Mouse (Mus musculus): ENCODE data around the gene Olfr691. TPM values are rescaled to one million over a fixed set of nuclear protein-coding genes. Genes with fewer than 3 reads are reported as not detected.
A peak's percentile ranks its signal among the peaks of the same experiment; 100 is the strongest.
"Not testable (repeated sequence)": the region's sequence is repeated elsewhere in the genome, so short reads cannot be mapped to it uniquely, and the experiment has no call there.

The Olfr691 gene
- polyA plus RNA-seq, 1 experiment from 2014 or later, result not detected

GRCm38 (mm10) chr7:105356487-105356886, 14.4 kb upstream of the Olfr691 start:
- ATAC-seq (ENCODE audit: insufficient number of reproducible peaks, low FRiP score), result peak; percentile 87
- WGBS, result 93% methylated on average over 1 of the region's 2 CpGs

GRCm38 (mm10) chr7:105356064-105356463, 14.0 kb upstream of the Olfr691 start:
- not testable (repeated sequence) for H3K27me3 ChIP-seq (replicated peaks); H3K4me2 ChIP-seq; H3K27ac ChIP-seq (ENCODE audit: poor library complexity, severe bottlenecking); H3K9ac ChIP-seq; H3K36me3 ChIP-seq; H3K4me1 ChIP-seq (replicated peaks); H3K9me3 ChIP-seq (replicated peaks); H3K4me3 ChIP-seq
- peak; percentile 45; the same call in 1 of the 2 replicates for ATAC-seq (ENCODE audit: insufficient number of reproducible peaks, low FRiP score)
- WGBS, result no CpG with 5 or more reads among the region's 5 CpGs

More at GRCm38 (mm10) chr7:105356487-105356886, 14.4 kb upstream of the Olfr691 start:
- H3K36me3 ChIP-seq; H3K27ac ChIP-seq (ENCODE audit: poor library complexity, severe bottlenecking); H3K9ac ChIP-seq; H3K4me3 ChIP-seq; H3K9me3 ChIP-seq (replicated peaks); H3K27me3 ChIP-seq (replicated peaks); H3K4me1 ChIP-seq (replicated peaks); H3K4me2 ChIP-seq: not testable (repeated sequence)

GRCm38 (mm10) chr7:105342752-105343151, 682 bp upstream of the Olfr691 start:
- Histone ChIP-seq H3K9me3 (replicated peaks) (no peaks in the 10 kb centered on the region), H3K4me1 (replicated peaks) (no peaks in the 10 kb centered on the region), H3K27me3 (replicated peaks) (no peaks in the 10 kb centered on the region), H3K36me3 (no peaks in the 10 kb centered on the region), H3K27ac (ENCODE audit: poor library complexity, severe bottlenecking) (no peak overlapping the region), H3K9ac (no peak overlapping the region), H3K4me2 (no peak overlapping the region), H3K4me3 (no peak overlapping the region)
- WGBS, result 77% methylated on average over 2 of the region's 2 CpGs
- no peak for ATAC-seq (ENCODE audit: insufficient number of reproducible peaks, low FRiP score)

GRCm38 (mm10) chr7:105334004-105334403, 8.1 kb downstream of the Olfr691 start, which contains the start of gene Olfr690:
Gene Olfr690 (minus strand): TSS chr7:105334104.
- Histone ChIP-seq H3K4me3 (no peak within 1 kb of the TSS), H3K27ac (ENCODE audit: poor library complexity, severe bottlenecking) (no peak within 1 kb of the TSS), H3K9me3 (replicated peaks) (no peaks in the 10 kb centered on the region), H3K36me3 (no peaks in the 10 kb centered on the region), H3K4me2 (no peak within 1 kb of the TSS), H3K4me1 (replicated peaks) (no peaks in the 10 kb centered on the region), H3K27me3 (replicated peaks) (no peaks in the 10 kb centered on the region), H3K9ac (no peak within 1 kb of the TSS)
- ATAC-seq (ENCODE audit: insufficient number of reproducible peaks, low FRiP score), result no peak
- WGBS, result 73% methylated on average over 1 of the region's 1 CpGs

- H3K4me2 ChIP-seq, result no peak overlapping the region
- ATAC-seq (ENCODE audit: insufficient number of reproducible peaks, low FRiP score), result no peak
- no peak overlapping the region for H3K4me3 ChIP-seq
- no peaks in the 10 kb centered on the region for H3K4me1 ChIP-seq (replicated peaks)
- no peak overlapping the region for H3K9ac ChIP-seq
- no peaks in the 10 kb centered on the region for H3K9me3 ChIP-seq (replicated peaks)
- H3K27me3 ChIP-seq (replicated peaks), result no peaks in the 10 kb centered on the region
- WGBS, result 63% methylated on average over 2 of the region's 2 CpGs
- no peak overlapping the region for H3K27ac ChIP-seq (ENCODE audit: poor library complexity, severe bottlenecking)
- no peaks in the 10 kb centered on the region for H3K36me3 ChIP-seq
Observed at GRCm38 (mm10) chr7:105325302-105325701, 16.8 kb downstream of the Olfr691 start.

- H3K4me2 ChIP-seq, result no peak within 1 kb of the TSS
- no peaks in the 10 kb centered on the region for H3K27me3 ChIP-seq (replicated peaks)
- no peak within 1 kb of the TSS for H3K27ac ChIP-seq (ENCODE audit: poor library complexity, severe bottlenecking)
- no peaks in the 10 kb centered on the region for H3K4me1 ChIP-seq (replicated peaks)
- peaks cover 4% of the 10 kb centered on the region; the same call in 1 of the 2 replicates for H3K9me3 ChIP-seq (replicated peaks)
- no peak within 1 kb of the TSS for H3K9ac ChIP-seq
- H3K4me3 ChIP-seq, result no peak within 1 kb of the TSS
- no peak for ATAC-seq (ENCODE audit: insufficient number of reproducible peaks, low FRiP score)
- H3K36me3 ChIP-seq, result no peaks in the 10 kb centered on the region
- WGBS, result 67% methylated on average over 1 of the region's 1 CpGs
Observed at GRCm38 (mm10) chr7:105310865-105311264, 31.2 kb downstream of the Olfr691 start, which contains the start of gene Olfr689. Gene Olfr689 (plus strand): TSS chr7:105311165.

- no peaks in the 10 kb centered on the region for H3K27me3 ChIP-seq (replicated peaks)
- H3K4me3 ChIP-seq, result no peak overlapping the region
- H3K27ac ChIP-seq (ENCODE audit: poor library complexity, severe bottlenecking), result no peak overlapping the region
- H3K4me1 ChIP-seq (replicated peaks), result no peaks in the 10 kb centered on the region
- no peaks in the 10 kb centered on the region for H3K36me3 ChIP-seq
- H3K4me2 ChIP-seq, result no peak overlapping the region
- H3K9me3 ChIP-seq (replicated peaks), result no peaks in the 10 kb centered on the region
- H3K9ac ChIP-seq, result no peak overlapping the region
- ATAC-seq (ENCODE audit: insufficient number of reproducible peaks, low FRiP score), result no peak
Observed at GRCm38 (mm10) chr7:105290051-105290450, 52.0 kb downstream of the Olfr691 start.

- Histone ChIP-seq H3K27ac (ENCODE audit: poor library complexity, severe bottlenecking) (no peak within 1 kb of the TSS), H3K27me3 (replicated peaks) (no peaks in the 10 kb centered on the region), H3K4me1 (replicated peaks) (no peaks in the 10 kb centered on the region), H3K9me3 (replicated peaks) (no peaks in the 10 kb centered on the region), H3K4me2 (no peak within 1 kb of the TSS), H3K9ac (no peak within 1 kb of the TSS), H3K36me3 (no peaks in the 10 kb centered on the region), H3K4me3 (no peak within 1 kb of the TSS)
- no peak for ATAC-seq (ENCODE audit: insufficient number of reproducible peaks, low FRiP score)
- 72% methylated on average over 6 of the region's 6 CpGs for WGBS
Observed at GRCm38 (mm10) chr7:105287795-105288194, 54.3 kb downstream of the Olfr691 start, which contains the start of gene Olfr688. Gene Olfr688 (plus strand): TSS chr7:105288095.

Other genes with a start within 250 kb of the Olfr691 start
- not detected in 2 replicates for gene Olfr680-ps1, start 249.5 kb downstream of the Olfr691 start, polyA plus RNA-seq (2016; fragmentation: Nextera tagmentation; extraction: Ambion mirVana)
- not detected in 2 replicates for gene Olfr681, start 225.4 kb downstream of the Olfr691 start, polyA plus RNA-seq (2016; fragmentation: Nextera tagmentation; extraction: Ambion mirVana)
- not detected in 2 replicates for gene Olfr683, start 195.3 kb downstream of the Olfr691 start, polyA plus RNA-seq (2016; fragmentation: Nextera tagmentation; extraction: Ambion mirVana)
- not detected in 2 replicates for gene Olfr684, start 178.6 kb downstream of the Olfr691 start, polyA plus RNA-seq (2016; fragmentation: Nextera tagmentation; extraction: Ambion mirVana)
- not detected in 2 replicates for gene Olfr685, start 156.3 kb downstream of the Olfr691 start, polyA plus RNA-seq (2016; fragmentation: Nextera tagmentation; extraction: Ambion mirVana)
- gene Olfr686, start 134.8 kb downstream of the Olfr691 start, polyA plus RNA-seq (2016; fragmentation: Nextera tagmentation; extraction: Ambion mirVana), result not detected in 2 replicates
- gene Olfr688, start 54.2 kb downstream of the Olfr691 start, polyA plus RNA-seq (2016; fragmentation: Nextera tagmentation; extraction: Ambion mirVana), result not detected in 2 replicates
- not detected in 2 replicates for gene Olfr689, start 31.1 kb downstream of the Olfr691 start, polyA plus RNA-seq (2016; fragmentation: Nextera tagmentation; extraction: Ambion mirVana)
- not detected in 2 replicates for gene Olfr690, start 8.2 kb downstream of the Olfr691 start, polyA plus RNA-seq (2016; fragmentation: Nextera tagmentation; extraction: Ambion mirVana)
- not detected in 2 replicates for gene Olfr692, start 26.0 kb upstream of the Olfr691 start, polyA plus RNA-seq (2016; fragmentation: Nextera tagmentation; extraction: Ambion mirVana)
- gene Gm5901, start 32.8 kb upstream of the Olfr691 start, polyA plus RNA-seq (2016; fragmentation: Nextera tagmentation; extraction: Ambion mirVana), result not detected in 2 replicates
- gene Fam160a2, start 57.8 kb upstream of the Olfr691 start, polyA plus RNA-seq (2016; fragmentation: Nextera tagmentation; extraction: Ambion mirVana), result 34.0 and 36.2 TPM in 2 replicates
- gene Cnga4, start 62.3 kb upstream of the Olfr691 start, polyA plus RNA-seq (2016; fragmentation: Nextera tagmentation; extraction: Ambion mirVana), result not detected in 2 replicates
- gene Cckbr, start 83.5 kb upstream of the Olfr691 start, polyA plus RNA-seq (2016; fragmentation: Nextera tagmentation; extraction: Ambion mirVana), result not detected in 2 replicates
- gene Cavin3, start 140.0 kb upstream of the Olfr691 start, polyA plus RNA-seq (2016; fragmentation: Nextera tagmentation; extraction: Ambion mirVana), result 68.1 and 72.6 TPM in 2 replicates
- gene Smpd1, start 212.1 kb upstream of the Olfr691 start, polyA plus RNA-seq (2016; fragmentation: Nextera tagmentation; extraction: Ambion mirVana), result 52.4 and 54.6 TPM in 2 replicates
- 48.8 and 52.9 TPM in 2 replicates for gene Apbb1, start 239.4 kb upstream of the Olfr691 start, polyA plus RNA-seq (2016; fragmentation: Nextera tagmentation; extraction: Ambion mirVana)

All from heart, embryonic 12.5 days (tissue).